Mouse (Mus musculus) 416B (cell line): ENCODE measurements around the gene Adora3.
A peak's percentile ranks its signal among the peaks of the same experiment; 100 is the strongest.

Experiments used
- DNase-seq: peaks from one replicate; pipeline ENCODE4 v3.0.0; 2011; ENCODE audit warnings: low read depth

Gene Adora3

GRCm38 (mm10) chr3:105870558-105870957 lies at the start of gene Adora3, which contains the start of gene Tmigd3:
Gene Adora3 (plus strand): TSS chr3:105870858.
Gene Tmigd3 (plus strand): TSS chr3:105870903.
- DNase-seq: no peak

GRCm38 (mm10) chr3:105821504-105821903 lies 49.2 kb upstream of the Adora3 start:
- DNase-seq: no peak

- DNase-seq: no peak
Observed at GRCm38 (mm10) chr3:105823609-105824008, 47.0 kb upstream of the Adora3 start.

GRCm38 (mm10) chr3:105824103-105824502 lies 46.6 kb upstream of the Adora3 start:
- DNase-seq: no peak

- no peak for DNase-seq
Observed at GRCm38 (mm10) chr3:105824704-105825103, 46.0 kb upstream of the Adora3 start.

- peak; percentile 89 for DNase-seq
Observed at GRCm38 (mm10) chr3:105825501-105826161, 45.0 kb upstream of the Adora3 start.

- no peak for DNase-seq
Observed at GRCm38 (mm10) chr3:105831584-105831983, 39.1 kb upstream of the Adora3 start.

- no peak for DNase-seq
Observed at GRCm38 (mm10) chr3:105835875-105836274, 34.8 kb upstream of the Adora3 start.

- DNase-seq: no peak
Observed at GRCm38 (mm10) chr3:105836883-105837282, 33.8 kb upstream of the Adora3 start.

- DNase-seq: no peak
Observed at GRCm38 (mm10) chr3:105838655-105839054, 32.0 kb upstream of the Adora3 start.

GRCm38 (mm10) chr3:105839836-105840235 lies 30.8 kb upstream of the Adora3 start:
- DNase-seq: no peak

GRCm38 (mm10) chr3:105846294-105847069 lies 24.2 kb upstream of the Adora3 start:
- DNase-seq: no peak

- no peak for DNase-seq
Observed at GRCm38 (mm10) chr3:105853781-105854180, 16.9 kb upstream of the Adora3 start.

GRCm38 (mm10) chr3:105854786-105855185 lies 15.9 kb upstream of the Adora3 start:
- no peak for DNase-seq

GRCm38 (mm10) chr3:105857513-105857912 lies 13.1 kb upstream of the Adora3 start:
- DNase-seq: no peak

GRCm38 (mm10) chr3:105861747-105862366 lies 8.8 kb upstream of the Adora3 start:
- peak; percentile 38 for DNase-seq

- no peak for DNase-seq
Observed at GRCm38 (mm10) chr3:105864123-105864522, 6.5 kb upstream of the Adora3 start.

- DNase-seq: no peak
Observed at GRCm38 (mm10) chr3:105865122-105865521, 5.5 kb upstream of the Adora3 start.

GRCm38 (mm10) chr3:105868135-105868534 lies 2.5 kb upstream of the Adora3 start:
- DNase-seq: peak; percentile 33

- no peak for DNase-seq
Observed at GRCm38 (mm10) chr3:105872034-105872433, 1.4 kb downstream of the Adora3 start.

GRCm38 (mm10) chr3:105872579-105872978 lies 1.9 kb downstream of the Adora3 start:
- DNase-seq: no peak

- no peak for DNase-seq
Observed at GRCm38 (mm10) chr3:105873451-105874445, 3.1 kb downstream of the Adora3 start.
